Mouse (Mus musculus): ENCODE results near the gene Glod4. TPM values are rescaled to one million over a fixed set of nuclear protein-coding genes. Genes with fewer than 3 reads are reported as not detected.

The Glod4 gene
- polyA plus RNA-seq, 1 experiment from 2014 or later: 123 TPM

DNA sequence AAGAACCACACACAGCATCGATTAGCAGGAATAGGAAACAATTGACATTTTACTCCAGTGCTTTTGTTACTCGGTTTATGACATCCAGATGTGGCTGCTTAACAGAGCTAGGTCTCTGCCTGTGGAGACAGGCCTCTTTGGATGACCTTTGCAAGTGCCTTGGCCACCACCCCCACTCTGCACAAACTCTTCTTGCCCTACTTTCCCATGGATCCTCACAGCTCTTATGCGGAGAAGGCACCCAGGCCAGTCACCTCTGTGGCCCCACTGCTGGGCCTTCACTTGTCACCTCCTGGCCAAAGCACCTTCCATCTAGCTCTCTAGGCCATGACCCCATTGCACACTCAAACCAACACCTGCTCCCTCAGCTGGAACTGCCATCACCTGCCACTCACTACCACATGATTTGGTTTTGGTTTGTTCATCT, 159.6 kb downstream of the Glod4 start:
- H3K27me3 ChIP-seq (replicated peaks): no peaks in the 10 kb centered on the region
- no peaks in the 10 kb centered on the region for H3K4me1 ChIP-seq
- no peak overlapping the region for H3K9ac ChIP-seq
- peaks cover 28% of the 10 kb centered on the region for H3K36me3 ChIP-seq (replicated peaks)
- H3K4me3 ChIP-seq: no peak overlapping the region
- no peak overlapping the region for H3K27ac ChIP-seq
- ATAC-seq (replicated peaks): no peak
- no peaks in the 10 kb centered on the region for H3K9me3 ChIP-seq
- H3K4me2 ChIP-seq: no peak overlapping the region
- 82% methylated on average over 3 of the region's 3 CpGs for WGBS

GRCm38 (mm10) chr11:76081048-76081640, 162.4 kb downstream of the Glod4 start:
- no peak overlapping the region for H3K4me3 ChIP-seq
- H3K36me3 ChIP-seq (replicated peaks): peaks cover 25% of the 10 kb centered on the region
- H3K27ac ChIP-seq: no peak overlapping the region
- no peaks in the 10 kb centered on the region for H3K27me3 ChIP-seq (replicated peaks)
- H3K4me1 ChIP-seq: no peaks in the 10 kb centered on the region
- H3K9ac ChIP-seq: no peak overlapping the region
- no peak for ATAC-seq (replicated peaks)
- 89% methylated on average over 6 of the region's 6 CpGs for WGBS
- H3K9me3 ChIP-seq: no peaks in the 10 kb centered on the region
- no peak overlapping the region for H3K4me2 ChIP-seq

GRCm38 (mm10) chr11:76080293-76080692, 163.2 kb downstream of the Glod4 start:
- WGBS: 87% methylated on average over 2 of the region's 2 CpGs
- Histone ChIP-seq H3K27me3 (replicated peaks) (no peaks in the 10 kb centered on the region), H3K9ac (no peak overlapping the region), H3K27ac (no peak overlapping the region), H3K4me2 (no peak overlapping the region), H3K36me3 (replicated peaks) (peaks cover 22% of the 10 kb centered on the region), H3K4me3 (no peak overlapping the region), H3K4me1 (no peaks in the 10 kb centered on the region), H3K9me3 (no peaks in the 10 kb centered on the region)
- no peak for ATAC-seq (replicated peaks)

GRCm38 (mm10) chr11:76077341-76077740, 166.2 kb downstream of the Glod4 start:
- Histone ChIP-seq H3K4me1 (no peaks in the 10 kb centered on the region), H3K4me2 (no peak overlapping the region), H3K27ac (no peak overlapping the region), H3K9ac (no peak overlapping the region), H3K9me3 (no peaks in the 10 kb centered on the region), H3K4me3 (no peak overlapping the region), H3K27me3 (replicated peaks) (no peaks in the 10 kb centered on the region), H3K36me3 (replicated peaks) (peaks cover 22% of the 10 kb centered on the region)
- 91% methylated on average over 6 of the region's 6 CpGs for WGBS
- ATAC-seq (replicated peaks): no peak

DNA sequence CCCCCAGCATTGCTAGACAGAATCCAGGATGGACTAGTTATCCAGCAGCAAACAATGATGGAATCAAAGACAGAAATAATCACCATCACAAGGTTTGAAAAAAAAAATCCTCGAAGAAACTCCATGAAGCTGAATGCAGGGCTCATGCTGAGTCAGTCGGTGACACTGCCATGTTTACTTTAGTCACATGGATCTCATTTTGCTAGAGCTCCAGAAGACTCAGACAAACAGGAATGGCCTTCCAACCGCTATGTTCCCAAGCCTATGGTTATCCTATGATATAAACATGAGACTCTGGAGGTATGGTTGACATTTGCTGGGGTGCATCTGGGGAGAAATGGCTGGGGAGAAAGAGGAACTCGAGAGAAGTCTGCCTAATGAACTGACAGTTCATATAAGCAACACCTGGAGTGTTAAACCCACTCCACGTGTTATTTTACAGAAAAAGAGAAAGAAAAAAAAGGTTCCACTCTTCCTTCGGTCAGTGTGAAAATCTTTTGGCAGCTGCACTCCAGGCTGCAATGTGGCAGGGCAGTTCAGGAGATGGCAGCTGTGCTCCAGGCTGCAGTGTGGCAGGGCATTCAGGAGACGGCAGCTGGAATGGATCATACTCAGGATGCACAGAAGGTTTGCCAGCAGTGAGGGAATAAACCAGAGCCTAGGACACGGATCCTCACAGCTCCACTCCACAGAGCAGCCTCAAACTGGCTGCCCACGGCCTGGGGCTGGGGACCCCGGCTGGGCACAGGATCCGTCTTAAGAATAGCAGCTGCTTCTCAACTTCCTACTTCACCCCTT, 169.0 kb downstream of the Glod4 start:
- H3K27me3 ChIP-seq (replicated peaks): no peaks in the 10 kb centered on the region
- H3K4me3 ChIP-seq: no peak overlapping the region
- peaks cover under 1% of the 10 kb centered on the region; the same call in 1 of the 2 replicates for H3K36me3 ChIP-seq (replicated peaks)
- WGBS: 72% methylated on average over 11 of the region's 11 CpGs
- H3K4me2 ChIP-seq: no peak overlapping the region
- H3K4me1 ChIP-seq: no peaks in the 10 kb centered on the region
- H3K9me3 ChIP-seq: no peaks in the 10 kb centered on the region
- H3K9ac ChIP-seq: no peak overlapping the region
- no peak overlapping the region for H3K27ac ChIP-seq
- no peak for ATAC-seq (replicated peaks)

Other genes with a start within 250 kb of the Glod4 start
- gene 1700016K19Rik, start 243.8 kb downstream of the Glod4 start, polyA plus RNA-seq (2015; fragmentation: Nextera tagmentation; extraction: Ambion mirVana): 4.8 and 5.5 TPM in 2 replicates
- gene Rflnb, start 215.9 kb downstream of the Glod4 start, polyA plus RNA-seq (2015; fragmentation: Nextera tagmentation; extraction: Ambion mirVana): 10.9 and 11.3 TPM in 2 replicates
- gene Vps53, start 64.1 kb downstream of the Glod4 start, polyA plus RNA-seq (2015; fragmentation: Nextera tagmentation; extraction: Ambion mirVana): 67.8 and 72.0 TPM in 2 replicates
- gene Fam57a, start 64.1 kb downstream of the Glod4 start, polyA plus RNA-seq (2015; fragmentation: Nextera tagmentation; extraction: Ambion mirVana): 23.9 and 27.1 TPM in 2 replicates
- 0.54 and 0.74 TPM in 2 replicates for gene Dbil5, start 26.1 kb downstream of the Glod4 start, polyA plus RNA-seq (2015; fragmentation: Nextera tagmentation; extraction: Ambion mirVana)
- 13.2 and 15.6 TPM in 2 replicates for gene Gemin4, start 26.1 kb downstream of the Glod4 start, polyA plus RNA-seq (2015; fragmentation: Nextera tagmentation; extraction: Ambion mirVana)
- gene Mrm3, start within 50 bp of the Glod4 start, polyA plus RNA-seq (2015; fragmentation: Nextera tagmentation; extraction: Ambion mirVana): 25.8 and 27.0 TPM in 2 replicates
- gene Nxn, start 155.4 kb upstream of the Glod4 start, polyA plus RNA-seq (2015; fragmentation: Nextera tagmentation; extraction: Ambion mirVana): 22.3 and 23.1 TPM in 2 replicates
- 103 and 109 TPM in 2 replicates for gene Timm22, start 163.2 kb upstream of the Glod4 start, polyA plus RNA-seq (2015; fragmentation: Nextera tagmentation; extraction: Ambion mirVana)